Mouse (Mus musculus) thymus, postnatal 36 days (tissue): ENCODE measurements at regions not wholly inside any gene's neighbourhood (a gene's known extent, or its start where the extent isn't known, plus 50 kb on each side); places are given as distances from the start of the nearest gene placed in this dataset.
A peak's percentile ranks its signal among the peaks of the same experiment; 100 is the strongest.

ENCODE experiments used
- DNase-seq, 2 experiments: peaks; one replicate each; pipeline ENCODE4 v3.0.0; 2022; ENCODE audit warnings: mixed read lengths in 2 of 2

DNA sequence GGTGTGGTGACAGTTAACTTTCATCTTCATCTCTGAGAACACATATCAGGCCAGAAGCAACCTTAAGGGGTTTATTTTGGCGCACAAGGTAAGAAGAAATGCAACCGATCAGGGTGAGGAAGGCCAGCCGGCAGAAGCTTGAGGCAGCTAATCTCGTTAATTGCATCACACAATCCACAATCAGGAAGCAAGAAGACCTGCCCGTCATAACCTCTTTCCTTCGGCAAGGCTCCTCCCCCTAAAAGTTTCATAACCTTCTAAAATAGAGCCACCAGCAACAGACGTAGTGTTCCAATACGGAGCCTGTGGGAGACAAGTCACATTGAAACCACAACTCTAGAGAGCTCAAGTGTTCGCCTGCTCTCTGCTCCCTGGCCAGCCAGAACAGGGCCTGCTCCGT lies 91.4 kb downstream of the Dyrk2 start:
- no peak for DNase-seq

DNA sequence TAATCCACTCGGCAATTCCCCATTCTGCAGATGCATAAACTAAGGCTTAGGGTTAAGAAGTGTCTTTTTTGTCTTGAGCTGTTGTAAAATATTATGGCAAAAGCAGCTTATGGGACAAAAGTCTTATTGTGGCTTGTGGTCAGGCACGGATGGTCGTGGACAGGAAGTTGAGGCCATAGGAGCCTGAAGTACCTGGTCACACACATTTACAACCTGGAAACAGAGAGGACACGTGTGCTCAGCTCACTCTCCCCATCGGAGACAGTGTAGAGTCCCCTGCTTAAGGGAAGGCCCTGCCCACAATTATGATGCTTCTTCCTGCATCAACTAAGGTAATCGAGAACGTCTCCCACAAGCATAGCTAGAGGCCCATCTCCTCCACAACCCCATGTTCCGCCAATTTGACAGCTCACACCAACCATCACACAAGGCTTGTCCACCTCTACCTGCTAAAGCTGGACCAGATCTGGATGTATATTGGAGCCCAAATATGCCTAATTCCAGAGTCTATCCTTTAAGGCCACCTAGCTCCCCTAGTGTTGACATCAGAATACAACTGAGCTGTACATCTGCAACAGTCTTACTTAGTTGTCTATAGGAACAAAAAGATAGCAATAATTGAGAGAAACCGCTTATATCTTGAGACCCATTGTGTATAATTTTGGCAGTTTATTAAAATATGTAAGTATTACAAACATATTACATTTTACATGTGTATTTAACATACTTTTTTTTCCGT lies 89.0 kb downstream of the Dyrk2 start:
- DNase-seq, result no peak

DNA sequence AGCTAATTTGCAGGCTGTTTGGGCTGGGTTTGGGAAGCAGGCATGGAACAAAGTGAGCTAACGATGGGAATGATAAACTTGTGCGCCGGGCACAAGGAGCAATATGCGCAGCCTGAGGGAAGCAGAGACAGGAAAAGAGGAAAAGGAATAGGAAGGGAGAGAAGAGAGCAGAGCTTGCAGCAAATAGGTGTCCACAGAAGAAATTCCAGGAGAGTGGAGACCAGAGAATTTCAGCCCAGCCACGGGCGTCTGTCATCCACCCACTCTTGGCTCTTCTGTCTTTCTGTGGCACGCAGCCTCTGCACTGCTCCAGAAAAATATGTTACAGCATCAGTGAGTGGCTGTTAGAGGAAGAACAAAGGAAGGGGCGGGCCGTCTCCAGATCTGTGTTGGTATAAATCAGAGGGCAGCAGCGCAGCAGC lies 88.2 kb downstream of the Dyrk2 start:
- DNase-seq, result peak in 1 of 2 experiments; percentile 20

DNA sequence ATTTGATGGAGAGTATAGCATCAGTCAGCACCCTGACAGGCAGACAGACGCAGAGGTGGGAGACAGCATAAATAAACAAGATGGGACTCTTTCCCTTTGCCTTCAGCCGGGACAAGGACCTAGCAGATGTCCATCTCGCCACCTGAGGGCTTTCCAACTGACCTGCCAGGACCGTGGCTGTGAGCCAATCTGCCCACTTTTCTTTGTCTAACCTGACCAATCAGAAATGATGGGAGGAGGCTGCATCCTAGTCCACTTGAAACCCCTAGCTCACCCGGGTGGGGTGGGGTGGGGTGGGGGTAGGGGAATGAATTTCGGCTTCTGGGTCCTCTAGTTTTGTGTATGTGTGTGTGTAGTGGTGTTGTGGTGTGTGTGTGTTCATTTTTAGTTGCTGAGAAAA lies 87.4 kb downstream of the Dyrk2 start:
- DNase-seq, result no peak

DNA sequence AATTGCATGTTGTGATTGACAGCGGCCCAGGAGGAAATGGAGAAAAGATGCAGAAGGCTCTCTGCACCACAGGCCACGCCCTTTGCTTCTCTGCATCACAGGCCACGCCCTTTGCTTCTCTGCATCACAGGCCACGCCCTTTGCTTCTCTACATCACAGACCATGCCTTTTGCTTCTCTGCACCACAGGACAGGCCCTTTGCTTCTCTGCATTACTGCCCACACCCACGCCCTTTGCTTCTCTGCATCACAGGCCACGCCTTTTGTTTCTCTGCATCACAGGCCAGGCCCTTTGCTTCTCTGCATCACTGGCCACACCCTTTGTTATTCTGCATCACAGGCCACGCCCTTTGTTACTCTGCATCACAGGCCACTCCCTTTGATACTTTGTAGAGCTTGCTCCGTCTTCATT lies 82.7 kb downstream of the Dyrk2 start:
- no peak for DNase-seq

DNA sequence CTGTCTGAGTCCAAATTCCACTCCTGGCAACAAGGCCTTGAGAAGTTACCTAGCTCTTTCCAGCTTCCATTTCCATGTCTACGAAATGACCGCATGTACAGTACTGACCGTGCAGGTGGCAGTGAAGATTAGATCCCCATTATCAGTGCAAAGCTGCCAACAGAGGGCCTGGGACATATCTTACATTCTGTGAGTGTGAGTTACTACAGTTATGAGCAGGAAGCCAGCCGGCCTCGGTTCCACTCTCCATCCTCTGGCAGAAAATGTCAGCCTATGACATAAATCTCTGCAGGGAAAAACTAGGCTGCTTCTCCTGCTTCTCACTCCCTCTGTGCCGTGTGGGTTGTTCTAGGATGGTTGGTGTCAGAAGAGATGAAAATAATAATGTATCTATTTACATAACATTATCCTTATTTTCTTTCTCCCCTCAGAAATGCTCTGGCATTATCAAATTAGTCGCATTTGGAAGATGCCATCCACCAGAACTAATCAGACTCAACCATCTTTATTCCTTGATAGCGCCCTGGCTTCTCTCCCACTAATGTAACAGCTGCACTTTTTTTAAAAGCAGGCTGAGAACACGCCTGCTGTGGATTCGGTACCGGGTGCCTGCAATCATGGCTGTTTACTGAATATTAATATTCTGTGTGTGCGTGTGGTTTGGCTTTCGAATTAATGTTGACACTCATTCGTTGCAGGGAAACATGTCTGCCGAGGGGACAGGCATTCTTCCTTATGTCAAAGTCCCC lies 77.5 kb downstream of the Dyrk2 start:
- no peak for DNase-seq

DNA sequence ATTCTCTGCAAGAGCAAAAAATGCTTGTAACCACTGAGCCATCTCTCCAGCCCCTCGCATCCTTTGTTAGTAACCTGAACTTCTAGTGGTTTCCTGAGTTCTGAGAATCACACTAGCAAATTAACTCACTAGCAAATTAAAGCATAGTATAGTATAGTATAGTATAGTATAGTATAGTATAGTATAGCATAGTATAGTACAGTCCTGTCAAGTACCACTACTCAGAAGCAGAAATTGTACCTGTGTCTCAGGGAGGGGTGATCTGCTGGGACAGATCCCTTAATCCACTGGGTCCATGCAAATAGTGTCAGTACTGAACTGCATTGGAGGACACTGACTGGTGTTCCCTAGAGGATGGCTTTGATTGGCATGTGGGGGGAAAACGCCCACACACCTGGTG lies 76.2 kb downstream of the Dyrk2 start:
- no peak for DNase-seq

DNA sequence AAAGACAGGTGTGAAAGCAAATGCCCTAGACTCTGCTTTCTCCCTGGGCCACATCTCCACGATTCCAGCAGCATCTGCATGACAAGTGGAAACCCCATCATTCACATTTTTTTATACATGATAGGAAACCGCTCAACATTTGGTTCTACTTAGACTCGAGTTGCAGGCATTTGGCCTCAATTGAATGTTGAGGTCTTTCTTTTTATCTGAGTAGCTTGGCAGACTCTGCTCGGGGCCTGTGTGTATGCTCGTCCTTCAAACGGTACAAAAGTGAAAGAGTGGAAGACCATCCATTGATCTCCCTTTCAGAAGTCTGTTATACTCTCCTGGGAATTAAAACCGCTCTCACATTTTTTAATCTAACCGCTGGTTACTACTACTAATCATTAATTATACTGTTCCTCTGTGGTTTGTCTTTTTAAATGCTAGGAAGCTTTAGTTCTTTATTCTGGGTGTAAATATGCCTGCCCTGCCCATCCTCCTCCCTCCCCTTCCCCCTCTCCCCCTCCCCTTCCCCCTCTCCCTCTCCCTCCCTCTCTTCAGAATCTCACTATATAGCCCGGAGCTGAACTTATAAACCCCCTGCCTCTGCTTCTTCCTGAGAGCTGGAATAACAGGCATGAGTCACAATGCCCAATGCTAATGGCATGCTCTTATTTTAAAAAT lies 75.5 kb downstream of the Dyrk2 start:
- DNase-seq, result no peak

DNA sequence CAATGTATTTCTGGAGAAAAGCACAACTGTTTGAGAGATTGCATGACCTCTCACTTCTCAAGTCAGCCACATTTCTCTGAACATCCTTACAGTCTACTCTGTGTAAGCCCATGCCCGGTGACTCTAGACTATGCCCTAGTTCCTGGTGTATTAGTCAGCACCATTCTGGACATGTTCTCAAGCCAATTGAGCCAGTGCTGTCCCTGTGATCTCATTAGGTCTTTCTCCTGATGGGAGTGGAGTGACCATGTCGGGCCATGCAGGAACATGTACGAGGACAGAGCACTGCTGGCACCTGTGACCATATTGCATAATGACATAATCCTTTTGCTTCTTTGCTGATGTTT lies 75.0 kb downstream of the Dyrk2 start:
- no peak for DNase-seq

DNA sequence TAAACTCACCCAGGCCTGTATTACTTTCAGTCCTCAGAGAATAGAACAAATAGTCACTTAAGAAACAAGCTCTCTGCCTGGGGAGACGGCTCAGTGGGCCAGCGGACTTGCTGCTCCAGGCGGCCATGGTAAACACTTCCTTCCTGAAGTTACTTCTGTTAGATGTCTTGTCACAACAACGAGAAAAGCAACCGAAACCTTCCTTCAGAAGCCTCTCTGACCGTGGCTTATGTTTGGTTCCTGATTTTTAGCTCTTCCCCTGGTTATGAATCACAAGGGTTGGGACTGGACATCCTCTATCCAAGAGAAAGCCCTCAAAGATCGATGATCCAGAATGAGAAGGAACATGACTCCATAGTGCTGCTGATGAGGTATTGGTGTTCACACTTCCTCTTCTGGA lies 73.5 kb downstream of the Dyrk2 start:
- no peak for DNase-seq

DNA sequence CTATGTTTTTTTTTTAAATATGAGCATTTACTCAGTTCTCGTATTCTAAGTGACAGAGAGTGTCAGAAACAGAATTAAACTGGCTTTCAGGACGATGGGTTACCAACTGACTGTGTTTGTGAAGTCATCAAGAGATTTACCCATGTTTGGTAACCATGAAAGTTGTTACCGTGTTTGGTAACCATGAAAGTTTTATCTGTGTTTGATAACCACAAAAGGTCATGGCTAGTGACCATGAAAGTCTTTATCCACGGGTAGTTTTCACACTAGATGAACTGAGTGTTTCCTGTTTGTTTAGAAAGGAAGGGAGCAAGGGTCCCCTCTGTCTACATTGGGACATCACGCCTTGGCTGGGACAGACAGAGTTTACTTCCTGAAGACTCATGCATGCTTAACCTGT lies 72.8 kb downstream of the Dyrk2 start:
- no peak for DNase-seq

DNA sequence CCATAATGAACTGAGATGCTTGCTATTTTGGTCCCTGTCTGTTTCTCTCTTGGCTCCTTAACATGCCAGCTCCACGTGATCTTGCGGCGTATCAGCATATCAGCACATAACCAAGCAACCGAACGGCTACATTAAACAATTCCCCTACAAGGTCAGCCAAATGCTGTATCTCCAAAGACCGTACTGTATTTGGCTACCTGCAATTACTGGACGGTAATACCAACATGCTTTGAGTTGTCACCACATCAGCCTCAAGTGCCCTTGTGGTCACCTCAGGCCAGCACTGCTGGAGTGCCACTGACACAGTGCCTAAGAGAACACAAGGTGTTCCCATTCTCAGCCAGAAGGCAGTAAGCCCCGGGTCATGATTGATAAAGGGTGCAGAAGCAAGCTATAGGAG lies 70.2 kb downstream of the Dyrk2 start:
- no peak for DNase-seq

DNA sequence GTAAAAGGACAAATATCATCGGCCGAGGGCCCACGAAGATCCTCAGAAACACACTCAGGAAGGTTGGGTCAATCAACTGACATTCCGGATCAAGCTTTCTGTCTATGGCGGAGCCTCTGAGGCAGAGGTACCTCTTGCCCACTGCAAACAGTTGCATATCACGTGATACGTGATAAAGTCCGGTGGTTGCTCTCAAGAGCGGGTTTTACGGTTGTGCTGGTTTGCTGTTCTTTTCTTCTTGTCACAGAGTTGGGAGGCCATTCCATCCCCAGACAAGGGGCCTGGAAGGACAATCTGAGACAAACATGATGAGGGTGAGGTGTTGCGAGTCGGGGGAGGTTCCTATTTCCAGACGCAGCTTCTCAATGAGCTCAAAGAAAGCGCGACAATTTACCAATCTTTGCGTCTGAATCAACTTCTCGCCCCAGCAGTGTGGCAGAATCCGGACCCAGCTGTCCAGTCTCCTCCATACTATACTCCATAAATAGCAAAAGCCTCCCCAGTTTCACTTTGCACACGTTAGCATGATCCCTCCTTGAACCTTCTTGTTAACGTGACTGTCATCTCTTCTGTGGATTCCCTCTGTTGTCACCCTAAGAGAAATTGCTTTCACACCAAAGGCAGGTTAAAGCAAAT lies 66.0 kb downstream of the Dyrk2 start:
- DNase-seq, result no peak

DNA sequence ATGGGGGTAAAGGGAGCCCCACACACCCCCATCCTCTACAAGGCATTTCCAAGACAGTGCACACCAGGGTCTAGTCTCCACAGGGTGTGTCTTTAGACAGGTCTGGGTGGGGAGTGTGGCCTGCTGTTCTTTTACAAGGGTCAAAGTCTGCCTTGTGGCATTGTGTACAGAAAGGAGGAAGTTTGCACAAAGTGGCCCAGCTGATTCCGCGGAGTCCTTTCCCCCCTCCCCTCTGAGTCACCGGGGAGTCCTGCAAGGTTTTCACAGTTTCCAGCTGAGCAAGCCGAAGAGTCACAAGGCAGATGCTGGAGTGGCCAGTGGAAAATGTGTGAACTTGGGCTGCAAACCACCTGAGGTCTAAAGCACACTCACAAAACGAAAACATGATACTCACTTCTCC lies 65.4 kb downstream of the Dyrk2 start:
- DNase-seq, result no peak
